Mouse (Mus musculus): ENCODE measurements at regions not wholly inside any gene's neighbourhood (a gene's known extent, or its start where the extent isn't known, plus 50 kb on each side); places are given as distances from the start of the nearest gene placed in this dataset.

GRCm38 (mm10) chr14:15524245-15525033 lies 85.7 kb upstream of the Lrrc3b start:
- no peaks in the 10 kb centered on the region for H3K4me1 ChIP-seq (ENCODE audit: control insufficient read depth, insufficient read depth, low read depth, low read length)
- H3K4me2 ChIP-seq (ENCODE audit: low read length): no peak overlapping the region
- no peaks in the 10 kb centered on the region for H3K9me3 ChIP-seq (ENCODE audit: control insufficient read depth, low read length)
- H3K4me3 ChIP-seq (ENCODE audit: low read length): no peak overlapping the region
- H3K27ac ChIP-seq (ENCODE audit: low read depth, low read length): no peak overlapping the region
- no peaks in the 10 kb centered on the region for H3K27me3 ChIP-seq (replicated peaks; ENCODE audit: control insufficient read depth, insufficient read depth, low read length)
- no peak overlapping the region for H3K9ac ChIP-seq (ENCODE audit: low read depth, low read length)
- no peak for ATAC-seq
- H3K36me3 ChIP-seq (ENCODE audit: control insufficient read depth, insufficient read depth, low read length): no peaks in the 10 kb centered on the region

DNA sequence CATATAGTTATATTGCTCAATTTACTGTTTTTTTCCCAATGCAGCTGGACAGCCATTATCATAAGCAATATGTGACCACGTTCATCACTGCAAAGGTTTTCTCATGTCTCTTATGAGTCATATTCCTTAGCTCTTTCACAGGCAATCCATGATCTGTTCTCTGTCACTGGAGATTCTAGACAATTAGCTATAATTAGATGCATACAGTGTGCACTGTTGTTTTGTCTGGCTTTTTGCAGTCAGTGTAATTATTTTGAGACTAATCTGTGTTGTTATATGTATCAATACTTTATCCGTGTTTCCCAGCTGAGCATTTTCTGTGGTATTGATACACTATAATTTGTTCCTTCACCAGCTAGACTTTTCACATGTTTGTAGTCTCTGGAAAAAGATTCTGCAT lies 61.8 kb upstream of the Lrrc3b start:
- Histone ChIP-seq H3K4me1 (ENCODE audit: control insufficient read depth, insufficient read depth, low read depth, low read length) (no peaks in the 10 kb centered on the region), H3K9ac (ENCODE audit: low read depth, low read length) (no peak overlapping the region), H3K4me3 (ENCODE audit: low read length) (no peak overlapping the region), H3K36me3 (ENCODE audit: control insufficient read depth, insufficient read depth, low read length) (no peaks in the 10 kb centered on the region), H3K4me2 (ENCODE audit: low read length) (no peak overlapping the region), H3K9me3 (ENCODE audit: control insufficient read depth, low read length) (no peaks in the 10 kb centered on the region), H3K27me3 (replicated peaks; ENCODE audit: control insufficient read depth, insufficient read depth, low read length) (no peaks in the 10 kb centered on the region), H3K27ac (ENCODE audit: low read depth, low read length) (no peak overlapping the region)
- ATAC-seq: peak; percentile 70
- WGBS: 69% methylated on average over 2 of the region's 2 CpGs

All from hindbrain, embryonic 16.5 days (tissue).